Mouse (Mus musculus) brain, embryonic 14.5 days (tissue): ENCODE measurements around the gene Pde4b. TPM values are rescaled to one million over a fixed set of nuclear protein-coding genes. Genes with fewer than 3 reads are reported as not detected.
A peak's percentile ranks its signal among the peaks of the same experiment; 100 is the strongest.
"Not testable (repeated sequence)": the region's sequence is repeated elsewhere in the genome, so short reads cannot be mapped to it uniquely, and the experiment has no call there.

Experiments
- DNase-seq: peaks from one replicate; pipeline ENCODE4 v3.0.0-alpha.2; 2011; ENCODE audit warnings: low read depth
- CTCF ChIP-seq: fragments of 200-500 bp; IDR thresholded peaks from 2 replicates; pipeline ENCODE4 v1.5.1; 2012; ENCODE audit warnings: inconsistent platforms, mild to moderate bottlenecking, moderate library complexity, borderline replicate concordance; ENCODE audit not compliant: insufficient read depth, insufficient read length; ENCODE audit errors: extremely low read depth
- POLR2A ChIP-seq: fragments of 200-500 bp; IDR thresholded peaks from 2 replicates; pipeline ENCODE4 v1.6.1; 2012; ENCODE audit warnings: mild to moderate bottlenecking, inconsistent platforms, borderline replicate concordance; ENCODE audit not compliant: poor library complexity, insufficient read depth, insufficient read length, severe bottlenecking; ENCODE audit errors: extremely low read depth
- polyA plus RNA-seq: library from polyadenylated mRNA; depleted of rRNA; stranded (reverse); fragments of >200 nt; gene quantifications from 2 replicates; pipeline ENCODE4 v1.2.3, GENCODE M21; 2012; rRNA removed

Gene Pde4b
- 26.7 and 35.0 TPM in 2 replicates for polyA plus RNA-seq

DNA sequence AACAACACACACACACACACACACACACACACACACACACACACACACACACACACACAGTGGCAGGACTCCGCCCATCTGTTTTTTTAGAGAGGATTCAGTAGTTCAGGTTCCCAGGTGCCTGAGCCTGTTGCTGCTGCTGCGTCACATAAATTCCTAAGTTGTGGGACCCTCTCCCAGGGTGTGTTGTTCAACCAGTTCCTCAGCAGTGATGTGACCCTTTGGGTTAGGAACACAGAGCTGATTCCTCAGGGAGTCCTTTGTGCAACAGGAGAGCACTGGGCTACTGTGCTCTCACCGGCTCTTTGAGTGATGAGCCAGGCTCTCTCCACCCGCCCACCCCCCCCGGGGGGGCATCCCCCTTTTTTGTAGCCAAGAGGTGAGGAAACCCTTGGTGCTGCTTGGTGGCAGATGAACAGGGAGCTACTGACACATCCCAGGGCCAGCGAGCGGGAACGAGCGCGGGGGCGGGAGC, at the start of gene Pde4b:
TSS of gene Pde4b (plus strand) at position 453 of the 475 bp plus-strand sequence.
- TF ChIP-seq CTCF (no peak), POLR2A (no peak)
- no peak for DNase-seq

DNA sequence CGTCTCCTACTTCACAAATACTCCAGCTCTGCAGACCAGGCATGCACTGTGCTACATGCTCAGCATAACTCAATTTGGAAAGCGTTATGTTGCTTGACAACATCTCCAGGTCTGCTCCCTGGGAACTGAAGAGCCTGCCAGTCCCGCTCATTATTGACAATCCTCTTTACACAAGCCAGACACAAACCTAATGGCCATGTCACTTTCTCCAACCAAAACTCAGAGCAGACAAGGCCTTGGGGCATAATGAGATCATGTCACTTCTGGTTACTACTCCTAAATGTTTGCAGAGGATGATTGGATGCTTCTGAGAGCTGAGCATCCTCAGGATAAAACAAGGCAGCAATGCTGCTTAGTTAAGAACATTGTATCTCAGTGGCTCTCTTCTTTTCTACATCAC, 47.2 kb upstream of the Pde4b start:
- TF ChIP-seq POLR2A (no peak), CTCF (no peak)
- DNase-seq: peak; percentile 14

DNA sequence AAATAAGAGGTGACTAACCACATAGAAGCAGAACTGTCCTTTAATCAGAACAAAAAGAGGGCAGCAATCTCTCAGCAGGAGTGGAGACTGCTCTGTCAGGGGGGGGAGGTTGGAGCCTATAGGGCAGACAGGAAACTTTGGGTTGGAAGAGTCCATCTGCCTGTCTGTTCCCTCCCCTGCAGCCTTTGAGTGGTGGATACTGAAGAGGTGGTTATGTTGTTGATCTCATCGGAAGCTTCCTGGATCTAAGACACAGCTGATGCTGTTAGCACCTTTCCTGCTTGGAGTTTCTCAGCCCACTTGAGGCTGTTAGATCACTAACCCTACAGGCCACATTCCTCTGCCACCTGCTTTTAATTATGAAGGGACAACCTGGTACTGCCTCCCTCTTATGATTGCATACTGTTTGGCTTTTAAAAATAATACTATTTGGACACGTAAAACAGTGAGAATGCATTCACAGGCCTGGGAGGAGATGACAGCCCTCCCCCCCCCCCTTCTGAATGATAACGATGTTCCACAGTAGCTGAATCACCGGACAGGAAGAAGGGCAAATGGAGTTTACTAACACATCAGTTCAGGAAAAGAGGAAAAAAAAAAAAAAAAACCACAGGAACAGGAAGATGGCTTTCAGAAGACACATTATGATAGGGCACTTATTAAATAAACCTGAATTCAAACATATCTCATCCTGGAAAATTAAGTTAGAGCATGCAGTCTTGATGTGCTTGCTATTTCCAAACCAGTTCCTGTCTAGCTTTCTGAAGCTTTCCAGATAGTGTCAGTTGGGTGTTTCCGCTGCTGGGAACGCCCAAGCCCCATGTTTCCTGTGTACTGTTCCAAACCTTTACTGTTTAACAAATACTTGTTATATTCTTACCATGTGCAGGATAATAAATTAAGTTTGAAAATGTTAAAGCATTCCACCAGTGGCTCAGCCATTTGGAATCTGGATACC, 41.9 kb upstream of the Pde4b start:
- no peak for TF ChIP-seq CTCF
- no peak for TF ChIP-seq POLR2A
- no peak for DNase-seq

DNA sequence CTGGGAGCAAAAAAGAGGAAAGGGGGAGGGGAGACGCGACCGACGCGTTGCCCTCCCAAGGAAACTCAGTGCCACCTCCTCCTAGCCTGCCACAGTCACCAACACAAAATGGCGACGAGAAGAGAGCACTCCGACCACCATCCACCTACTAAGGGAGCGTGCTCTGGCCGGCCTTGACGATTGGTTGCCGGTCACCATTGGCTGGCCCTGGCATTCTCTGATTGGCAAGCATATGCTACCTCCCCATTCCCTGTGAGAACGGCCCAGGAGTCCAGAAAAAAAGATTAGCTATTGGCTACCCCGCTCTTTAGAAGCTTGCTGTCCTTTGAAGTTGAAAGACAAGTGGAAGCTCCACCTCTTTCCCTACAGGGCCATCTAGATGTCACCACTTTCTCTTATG, 38.0 kb upstream of the Pde4b start:
- not testable (repeated sequence) for DNase-seq

DNA sequence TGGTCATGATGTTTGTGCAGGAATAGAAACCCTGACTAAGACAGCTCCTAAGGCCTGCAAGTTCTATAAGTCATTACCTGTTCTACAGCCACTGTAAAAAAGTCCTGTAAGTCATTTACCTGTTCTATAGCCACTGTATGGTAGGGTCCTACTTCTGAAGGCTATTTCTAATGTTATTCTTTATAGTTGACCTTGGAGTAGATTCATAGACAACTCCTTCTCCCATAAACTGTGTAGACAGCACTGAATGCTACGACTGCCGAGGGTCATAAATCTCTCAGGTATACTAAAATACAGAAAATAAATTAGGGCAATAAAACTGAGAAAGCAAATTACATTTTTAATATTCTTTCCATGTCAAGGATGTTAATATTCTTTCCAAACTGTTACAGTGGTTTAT, 26.0 kb upstream of the Pde4b start:
- no peak for TF ChIP-seq CTCF
- no peak for TF ChIP-seq POLR2A
- no peak for DNase-seq

DNA sequence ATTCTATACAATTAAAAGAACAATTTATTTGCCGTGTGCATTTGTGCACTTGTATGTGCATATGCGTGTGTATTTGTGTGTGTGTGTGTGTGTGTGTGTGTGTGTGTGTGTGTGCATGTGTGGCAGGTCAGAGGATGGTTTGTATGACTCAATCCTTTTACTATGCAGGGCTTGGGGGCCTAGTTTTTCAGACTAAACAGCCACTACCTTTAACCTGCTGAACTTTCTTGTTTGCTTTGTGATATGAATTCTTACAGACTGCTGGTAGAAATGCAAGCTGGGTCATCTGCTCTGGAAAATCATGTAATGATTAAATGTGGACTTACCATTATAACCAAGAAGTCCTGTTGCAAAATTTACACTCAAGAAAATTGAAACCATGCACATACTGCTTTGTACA, 18.0 kb upstream of the Pde4b start:
- TF ChIP-seq CTCF: no peak
- TF ChIP-seq POLR2A: no peak
- DNase-seq: no peak

DNA sequence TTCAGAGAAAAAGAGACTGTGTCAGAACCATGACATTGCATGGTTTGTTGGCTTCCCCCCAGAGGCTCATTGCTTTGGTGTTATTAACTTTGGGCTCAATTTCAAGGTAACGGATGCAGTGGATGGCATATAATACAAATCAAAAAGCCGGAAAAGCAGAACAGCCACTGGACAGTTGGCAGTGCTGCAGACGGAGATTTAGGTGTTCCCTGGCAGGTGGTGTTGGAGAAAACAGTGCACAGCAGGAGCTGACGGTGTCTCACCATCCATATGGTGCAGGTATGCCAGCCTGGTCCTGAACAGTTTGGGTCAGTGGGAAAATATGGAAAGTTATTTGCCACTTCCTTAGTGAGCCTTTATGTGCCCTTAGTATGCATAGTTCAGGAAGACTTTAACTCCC, 1.0 kb upstream of the Pde4b start:
- DNase-seq: peak; percentile 3
- no peak for TF ChIP-seq CTCF
- no peak for TF ChIP-seq POLR2A

DNA sequence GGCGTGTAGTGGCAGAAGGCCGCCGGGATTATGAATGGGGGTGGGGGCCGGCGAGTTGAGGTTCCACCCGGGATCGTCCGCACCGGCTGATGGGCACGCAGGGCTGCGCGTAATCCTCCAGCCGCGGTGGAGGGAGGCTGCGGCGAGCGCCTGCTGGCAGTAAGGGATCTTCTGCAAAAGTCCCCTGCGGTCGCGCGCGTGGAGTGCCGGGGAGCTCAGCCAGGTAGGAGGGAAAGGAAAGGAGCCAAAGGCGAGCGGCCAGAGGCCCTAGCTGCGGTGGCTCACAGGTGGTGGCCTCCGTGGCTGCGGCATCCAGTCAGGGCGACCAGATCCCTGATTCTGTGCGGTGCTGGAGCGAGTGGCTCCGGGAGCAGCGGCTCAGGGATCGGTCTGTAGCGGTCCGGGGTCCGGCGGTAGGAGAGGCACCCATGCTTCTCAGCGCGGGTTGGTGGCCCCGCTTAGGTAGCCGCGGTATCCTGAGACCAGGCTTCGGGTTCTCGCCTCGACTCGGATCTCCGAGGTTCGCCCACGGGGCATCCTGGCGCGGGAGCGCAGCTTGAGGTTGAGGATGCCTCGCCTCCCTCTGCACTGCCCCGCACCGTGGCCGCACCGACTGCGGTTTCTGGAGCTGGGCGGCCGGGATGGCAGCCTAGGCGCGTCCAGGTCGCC, 357 bp downstream of the Pde4b start:
- TF ChIP-seq POLR2A (no peak), CTCF (no peak)
- peak; percentile 61 for DNase-seq

DNA sequence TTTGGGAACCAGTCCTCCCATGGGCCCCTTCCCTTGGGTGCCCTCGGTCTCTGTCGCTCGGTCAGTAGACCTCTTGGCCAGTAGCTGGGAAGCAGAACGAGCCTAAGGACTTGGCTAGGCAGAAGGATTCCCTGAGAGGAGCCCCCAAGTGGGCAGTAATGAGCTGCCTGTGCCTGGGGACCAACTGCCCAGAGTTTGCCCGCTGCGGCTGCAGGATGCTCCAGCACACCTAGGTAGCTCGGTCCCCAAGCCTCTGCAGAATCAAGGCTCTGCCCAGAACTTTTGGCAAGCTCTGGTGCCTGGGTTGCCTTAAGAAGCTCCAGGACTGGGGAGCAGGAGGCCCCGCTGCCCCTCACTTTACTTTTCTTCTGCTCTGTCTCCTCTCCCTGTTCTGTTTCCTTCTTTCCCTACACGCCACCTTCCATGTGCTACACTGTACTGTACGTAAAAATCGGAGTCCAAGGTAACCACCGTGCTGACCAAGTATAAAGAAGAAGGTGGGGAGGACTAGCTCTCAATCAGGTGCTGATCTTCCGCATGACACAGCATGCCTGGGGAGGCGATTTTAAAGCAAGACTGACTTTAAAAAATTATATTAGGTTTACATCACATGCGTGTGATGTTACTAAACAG, 1.0 kb downstream of the Pde4b start:
- peak; percentile 53 for DNase-seq
- TF ChIP-seq CTCF: no peak
- no peak for TF ChIP-seq POLR2A

DNA sequence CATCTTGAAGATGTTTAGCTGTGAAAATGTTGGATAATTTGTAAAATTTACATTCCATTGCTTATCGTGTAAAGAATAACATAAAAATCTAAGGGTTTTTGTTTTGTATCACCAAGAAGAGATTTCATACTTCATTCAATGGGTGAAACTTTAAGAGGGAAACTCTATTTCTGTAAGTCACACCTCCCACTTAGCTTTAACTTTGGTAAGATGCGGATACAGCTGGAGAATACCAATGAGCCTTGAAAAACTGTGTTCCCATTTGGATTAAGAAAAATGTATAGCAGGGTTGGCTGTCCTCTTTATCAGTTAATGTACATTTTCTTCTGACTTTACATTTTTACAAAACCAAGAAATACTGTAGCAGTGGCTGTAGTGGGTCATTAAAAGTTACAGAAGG, 8.5 kb downstream of the Pde4b start:
- TF ChIP-seq POLR2A (no peak), CTCF (no peak)
- DNase-seq: no peak

DNA sequence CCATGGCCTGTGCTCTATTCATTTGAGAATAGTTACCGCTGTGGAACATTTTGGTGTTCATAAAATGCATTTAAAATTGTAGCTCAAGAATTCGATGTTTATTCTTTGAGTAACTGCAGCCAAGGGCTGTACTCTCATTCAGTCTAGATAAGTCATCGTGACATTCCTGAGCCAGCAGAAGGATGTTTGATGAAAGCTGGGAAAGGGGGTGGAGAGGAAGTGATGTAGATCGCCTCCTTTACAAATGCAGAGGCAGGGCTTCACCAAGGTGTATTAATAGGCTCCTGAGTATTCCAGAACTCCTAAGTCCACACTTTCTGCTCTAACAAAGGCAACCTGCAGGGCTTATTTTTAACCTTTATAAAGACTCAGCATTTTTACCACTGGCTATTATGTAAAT, 14.9 kb downstream of the Pde4b start:
- no peak for DNase-seq
- TF ChIP-seq POLR2A (no peak), CTCF (no peak)
